Mouse (Mus musculus): ENCODE results near the gene Krt4. TPM values are rescaled to one million over a fixed set of nuclear protein-coding genes. Genes with fewer than 3 reads are reported as not detected.

Gene Krt4
- polyA plus RNA-seq (2015; fragmentation: Nextera tagmentation; extraction: Ambion mirVana) = 1.0 and 3.4 TPM in 2 replicates

DNA sequence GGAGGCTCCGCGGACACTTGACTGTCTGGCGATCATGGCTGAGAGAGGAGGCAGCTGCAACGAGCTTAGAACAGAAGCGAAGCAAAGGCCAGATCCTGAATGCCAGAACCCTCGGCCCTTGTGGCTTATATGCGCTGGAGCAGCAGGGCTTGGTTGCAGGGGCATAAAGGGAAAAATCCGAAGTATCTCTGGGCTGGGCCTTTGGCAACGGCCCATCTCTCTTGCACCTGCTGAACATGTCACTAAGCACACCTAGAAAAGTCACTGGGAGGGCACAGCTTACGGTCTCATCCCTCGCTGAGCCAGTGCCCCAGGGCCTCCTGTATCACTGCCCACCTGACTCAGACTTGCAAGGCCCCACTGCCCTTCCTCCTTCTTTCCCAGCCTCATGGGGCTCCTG, at the start of gene Krt4:
Gene Krt4 (minus strand): TSS at position 101 of the 400 bp plus-strand sequence.
- Histone ChIP-seq H3K4me3 (no peak within 1 kb of the TSS), H3K9me3 (replicated peaks) (no peaks in the 10 kb centered on the region), H3K4me2 (no peak within 1 kb of the TSS), H3K27me3 (peaks cover 32% of the 10 kb centered on the region), H3K4me1 (replicated peaks) (peaks cover 6% of the 10 kb centered on the region), H3K36me3 (no peaks in the 10 kb centered on the region), H3K27ac (no peak within 1 kb of the TSS), H3K9ac (no peak within 1 kb of the TSS)
- no peak for ATAC-seq (replicated peaks; ENCODE audit: insufficient number of reproducible peaks, insufficient read depth, low FRiP score, low read depth)
- WGBS = 63% methylated on average over 11 of the region's 11 CpGs

DNA sequence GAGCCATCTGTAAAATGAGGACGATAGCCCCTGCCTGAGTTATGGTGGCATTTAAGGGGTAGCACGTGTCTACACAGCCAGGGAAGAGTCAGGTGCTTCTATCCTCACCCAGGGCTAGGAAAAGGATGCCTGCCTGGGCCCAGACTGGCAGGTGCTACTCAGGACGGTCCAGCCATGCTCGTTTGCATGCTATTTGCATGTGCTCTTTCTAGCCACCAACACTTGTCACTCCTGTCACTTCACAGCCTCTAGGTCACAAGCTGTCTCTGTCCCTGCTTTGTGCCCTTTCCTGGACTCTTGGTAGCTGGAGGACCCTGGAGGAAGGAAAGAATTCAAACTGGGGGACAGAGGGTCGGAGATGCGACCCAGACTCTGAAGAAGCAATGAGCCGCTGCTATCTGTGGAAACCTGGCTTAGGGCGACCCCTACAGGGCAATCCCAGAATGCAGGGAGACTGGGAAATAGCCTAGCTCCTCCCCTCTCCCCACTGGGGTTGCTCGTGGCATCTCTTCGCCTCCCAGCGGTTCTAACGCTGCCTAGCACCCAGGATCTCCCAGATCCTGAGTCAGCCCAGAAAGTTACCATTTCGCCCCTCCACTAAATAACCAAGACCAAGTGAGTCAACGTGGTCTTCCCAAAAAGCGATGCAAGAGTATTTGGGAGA, 49.0 kb upstream of the Krt4 start:
- WGBS = 10% methylated on average over 15 of the region's 15 CpGs
- Histone ChIP-seq H3K9me3 (replicated peaks) (no peaks in the 10 kb centered on the region), H3K4me3 (no peak overlapping the region), H3K4me1 (replicated peaks) (peaks cover 22% of the 10 kb centered on the region), H3K36me3 (no peaks in the 10 kb centered on the region), H3K9ac (no peak overlapping the region), H3K27ac (peak overlapping the region; percentile 24; the same call in 1 of the 2 replicates), H3K27me3 (peaks cover 21% of the 10 kb centered on the region), H3K4me2 (no peak overlapping the region)
- 0 out of 2 replicates have a peak, but pooled peaks have one; percentile 18 for ATAC-seq (replicated peaks; ENCODE audit: insufficient number of reproducible peaks, insufficient read depth, low FRiP score, low read depth)

DNA sequence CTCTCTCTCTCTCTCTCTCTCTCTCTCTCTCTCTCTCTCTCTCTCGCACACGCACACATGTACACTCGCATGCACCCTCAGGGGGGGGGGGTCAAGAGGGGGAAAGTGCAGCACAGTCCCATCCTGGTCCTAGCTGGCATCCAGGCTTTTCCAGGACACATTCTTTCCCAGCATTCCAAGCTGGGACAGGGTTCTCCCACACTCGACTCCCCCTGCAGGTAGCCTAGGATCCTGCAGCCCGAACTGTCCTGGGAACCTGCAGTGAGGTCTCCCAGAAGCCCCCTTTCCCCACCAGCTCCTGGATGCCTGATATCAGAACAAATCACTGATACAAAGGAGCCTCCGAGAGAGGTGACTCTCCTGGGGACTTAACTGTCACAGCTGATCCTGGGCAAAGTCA, 46.0 kb upstream of the Krt4 start:
- ATAC-seq (replicated peaks; ENCODE audit: insufficient number of reproducible peaks, insufficient read depth, low FRiP score, low read depth) = no peak
- Histone ChIP-seq H3K9me3 (replicated peaks) (no peaks in the 10 kb centered on the region), H3K4me1 (replicated peaks) (peaks cover 3% of the 10 kb centered on the region), H3K36me3 (no peaks in the 10 kb centered on the region), H3K9ac (no peak overlapping the region), H3K4me2 (no peak overlapping the region), H3K27me3 (peaks cover 21% of the 10 kb centered on the region), H3K4me3 (no peak overlapping the region), H3K27ac (no peak overlapping the region)
- WGBS = 1% methylated on average over 3 of the region's 6 CpGs

DNA sequence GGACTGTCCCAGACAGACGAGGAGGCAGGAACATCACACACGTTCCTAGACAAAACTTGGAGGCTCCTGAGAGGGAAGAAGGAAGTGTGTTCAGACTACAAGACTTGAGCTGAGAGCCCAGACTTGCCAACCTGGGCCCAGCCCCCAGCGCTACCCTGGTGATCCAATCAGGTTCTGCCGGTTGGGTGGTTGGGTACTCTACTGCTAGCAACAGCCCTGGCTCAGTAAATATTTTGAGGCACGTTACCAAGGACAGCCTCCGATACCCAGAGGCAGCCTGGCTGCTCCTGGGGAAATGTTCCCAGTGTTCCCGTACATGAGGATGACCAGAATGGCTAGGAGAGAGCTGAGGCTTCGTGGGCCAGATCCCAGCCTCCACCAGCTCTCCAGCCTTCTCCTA, 42.3 kb upstream of the Krt4 start:
- Histone ChIP-seq H3K4me2 (no peak overlapping the region), H3K9ac (no peak overlapping the region), H3K9me3 (replicated peaks) (no peaks in the 10 kb centered on the region), H3K27ac (no peak overlapping the region), H3K4me3 (no peak overlapping the region), H3K36me3 (no peaks in the 10 kb centered on the region), H3K27me3 (peaks cover 10% of the 10 kb centered on the region; the same call in 1 of the 2 replicates), H3K4me1 (replicated peaks) (no peaks in the 10 kb centered on the region)
- 59% methylated on average over 8 of the region's 8 CpGs for WGBS
- no peak for ATAC-seq (replicated peaks; ENCODE audit: insufficient number of reproducible peaks, insufficient read depth, low FRiP score, low read depth)

DNA sequence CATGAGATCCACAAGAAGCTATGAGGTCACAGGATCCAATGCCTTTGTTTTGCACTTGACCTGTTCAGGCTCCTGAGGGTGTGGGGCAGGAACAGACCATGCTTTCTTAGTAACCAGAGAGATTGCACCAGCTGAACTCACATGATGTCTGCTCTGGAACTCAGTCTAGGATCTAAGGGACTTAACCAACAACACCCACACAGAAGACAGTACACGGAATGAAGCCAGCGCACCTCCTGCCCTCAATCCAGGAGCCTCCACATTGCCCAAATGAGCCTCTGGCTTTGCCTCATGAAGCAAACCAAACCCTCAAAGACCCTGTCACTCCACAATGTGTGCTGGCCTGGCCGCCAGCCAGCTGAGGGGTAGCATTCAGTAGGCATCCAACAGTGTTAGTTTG, 34.4 kb upstream of the Krt4 start:
- no peaks in the 10 kb centered on the region for H3K27me3 ChIP-seq
- ATAC-seq (replicated peaks; ENCODE audit: insufficient number of reproducible peaks, insufficient read depth, low FRiP score, low read depth) = no peak
- 77% methylated on average over 3 of the region's 3 CpGs for WGBS
- no peaks in the 10 kb centered on the region for H3K36me3 ChIP-seq
- H3K4me3 ChIP-seq = no peak overlapping the region
- no peaks in the 10 kb centered on the region for H3K4me1 ChIP-seq (replicated peaks)
- no peak overlapping the region for H3K27ac ChIP-seq
- no peak overlapping the region for H3K9ac ChIP-seq
- no peaks in the 10 kb centered on the region for H3K9me3 ChIP-seq (replicated peaks)
- H3K4me2 ChIP-seq = no peak overlapping the region

DNA sequence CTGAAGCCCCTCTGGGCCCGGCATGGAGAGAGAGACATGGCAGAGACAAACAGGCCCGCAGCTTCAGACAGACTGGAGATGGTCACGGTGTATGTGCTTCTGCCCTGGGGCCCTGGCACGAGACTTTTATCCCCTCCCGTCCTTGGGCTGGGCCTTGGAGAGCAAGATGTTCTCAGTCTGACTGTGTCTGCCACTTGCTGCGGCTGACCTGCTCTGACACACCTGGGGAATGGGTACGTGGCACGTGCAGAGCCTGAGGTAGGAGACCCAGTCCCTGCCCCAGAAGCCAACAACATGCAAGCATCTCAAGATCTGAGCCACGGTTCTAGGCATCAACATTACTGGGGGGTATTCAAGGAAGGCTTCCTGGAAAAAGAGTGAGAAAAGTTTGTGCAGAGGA, 29.7 kb upstream of the Krt4 start, which contains the start of gene Krt78:
Gene Krt78 (minus strand): TSS at position 101 of the 400 bp plus-strand sequence.
- H3K4me2 ChIP-seq = no peak within 1 kb of the TSS
- H3K27me3 ChIP-seq = no peaks in the 10 kb centered on the region
- H3K9me3 ChIP-seq (replicated peaks) = no peaks in the 10 kb centered on the region
- H3K4me1 ChIP-seq (replicated peaks) = no peaks in the 10 kb centered on the region
- no peak for ATAC-seq (replicated peaks; ENCODE audit: insufficient number of reproducible peaks, insufficient read depth, low FRiP score, low read depth)
- 81% methylated on average over 9 of the region's 9 CpGs for WGBS
- H3K36me3 ChIP-seq = no peaks in the 10 kb centered on the region
- no peak within 1 kb of the TSS for H3K4me3 ChIP-seq
- H3K27ac ChIP-seq = no peak within 1 kb of the TSS
- H3K9ac ChIP-seq = no peak within 1 kb of the TSS

DNA sequence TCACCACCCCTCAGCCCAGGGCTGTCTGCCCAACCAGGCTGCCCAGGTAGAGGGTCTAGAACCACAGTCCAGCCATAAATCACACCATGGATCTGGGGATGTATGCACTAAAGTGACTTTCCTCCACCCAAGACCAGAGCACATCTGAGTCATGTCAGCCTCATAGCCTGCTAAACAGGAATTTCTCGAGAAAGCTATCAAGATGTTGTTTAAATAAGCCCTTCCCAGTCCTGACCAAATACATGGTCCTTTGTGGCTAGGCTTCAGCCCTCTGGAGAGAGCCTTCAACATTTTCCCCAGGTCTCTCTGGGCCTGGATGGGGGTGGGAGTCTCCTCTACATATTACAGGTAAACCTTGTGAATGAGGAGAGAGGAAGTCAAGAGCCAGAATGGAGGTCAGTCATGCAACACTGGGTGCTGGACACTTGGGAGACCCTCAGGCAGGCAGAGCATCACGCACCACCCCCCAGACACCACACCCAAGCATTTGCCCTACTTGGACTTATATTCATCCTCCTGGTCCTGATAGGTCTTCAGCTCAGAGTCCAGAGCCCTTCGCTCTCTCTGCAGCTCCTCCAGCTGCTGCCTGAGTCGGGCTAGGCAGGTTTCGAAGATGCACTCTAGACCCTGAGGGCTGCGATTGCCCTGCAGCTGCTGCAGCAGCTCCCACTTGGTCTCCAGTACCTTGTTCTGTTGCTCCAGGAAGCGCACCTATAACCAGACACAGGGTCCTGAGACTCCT, 28.4 kb upstream of the Krt4 start:
- H3K4me2 ChIP-seq = no peak overlapping the region
- no peaks in the 10 kb centered on the region for H3K36me3 ChIP-seq
- H3K9me3 ChIP-seq (replicated peaks) = no peaks in the 10 kb centered on the region
- no peak for ATAC-seq (replicated peaks; ENCODE audit: insufficient number of reproducible peaks, insufficient read depth, low FRiP score, low read depth)
- no peaks in the 10 kb centered on the region for H3K4me1 ChIP-seq (replicated peaks)
- no peak overlapping the region for H3K27ac ChIP-seq
- no peak overlapping the region for H3K4me3 ChIP-seq
- no peak overlapping the region for H3K9ac ChIP-seq
- no peaks in the 10 kb centered on the region for H3K27me3 ChIP-seq
- WGBS = 77% methylated on average over 7 of the region's 7 CpGs

DNA sequence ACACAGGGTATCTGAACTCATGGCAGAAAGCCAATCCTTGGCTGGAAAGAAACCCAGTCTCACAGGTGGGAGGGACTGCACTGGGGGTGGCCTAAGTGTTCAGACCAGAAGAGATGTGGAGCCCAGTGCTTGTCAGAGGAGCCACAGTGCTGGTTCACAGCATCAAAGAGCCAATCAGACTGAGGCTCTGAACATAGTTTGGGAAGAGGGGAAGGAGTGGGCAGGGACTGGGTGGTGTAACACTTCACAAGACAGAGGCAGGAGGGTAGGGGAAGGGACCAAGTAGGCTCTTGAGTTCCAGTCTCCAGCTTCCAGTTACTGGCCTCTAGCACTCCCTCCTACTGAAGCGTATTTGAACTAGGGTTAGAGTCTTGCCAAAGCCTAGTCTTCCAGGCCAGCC, 20.9 kb upstream of the Krt4 start:
- Histone ChIP-seq H3K4me3 (no peak overlapping the region), H3K4me2 (no peak overlapping the region), H3K27ac (no peak overlapping the region), H3K9ac (no peak overlapping the region), H3K27me3 (no peaks in the 10 kb centered on the region), H3K9me3 (replicated peaks) (no peaks in the 10 kb centered on the region), H3K36me3 (no peaks in the 10 kb centered on the region), H3K4me1 (replicated peaks) (peaks cover 25% of the 10 kb centered on the region)
- 0 out of 2 replicates have a peak, but pooled peaks have one; percentile 11 for ATAC-seq (replicated peaks; ENCODE audit: insufficient number of reproducible peaks, insufficient read depth, low FRiP score, low read depth)
- 88% methylated on average over 1 of the region's 1 CpGs for WGBS

DNA sequence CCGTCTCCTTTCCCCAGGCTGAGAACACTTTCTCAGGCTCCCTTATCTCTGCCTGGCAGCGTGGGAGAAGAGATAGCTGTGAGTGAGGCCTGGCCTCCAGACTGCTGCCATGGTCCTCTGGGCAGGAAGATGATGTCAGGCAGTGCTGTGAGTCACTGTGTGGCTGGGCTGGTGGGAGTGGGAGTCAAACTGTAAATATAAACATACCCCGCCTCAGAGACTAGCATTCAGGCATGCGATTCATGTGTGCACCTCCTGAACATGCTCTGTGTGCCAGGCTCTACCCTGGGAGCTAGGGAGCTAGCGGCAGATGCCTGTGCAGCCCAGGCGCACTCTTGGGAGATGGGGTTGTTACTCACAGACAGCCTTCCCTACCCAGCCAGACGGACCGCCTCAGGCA, 17.4 kb upstream of the Krt4 start:
- peaks cover 27% of the 10 kb centered on the region for H3K4me1 ChIP-seq (replicated peaks)
- H3K27ac ChIP-seq = peak overlapping the region; percentile 33; the same call in 1 of the 2 replicates
- H3K27me3 ChIP-seq = no peaks in the 10 kb centered on the region
- 0 out of 2 replicates have a peak, but pooled peaks have one; percentile 23 for ATAC-seq (replicated peaks; ENCODE audit: insufficient number of reproducible peaks, insufficient read depth, low FRiP score, low read depth)
- 30% methylated on average over 8 of the region's 8 CpGs for WGBS
- no peak overlapping the region for H3K9ac ChIP-seq
- no peak overlapping the region for H3K4me2 ChIP-seq
- H3K36me3 ChIP-seq = no peaks in the 10 kb centered on the region
- H3K4me3 ChIP-seq = no peak overlapping the region
- H3K9me3 ChIP-seq (replicated peaks) = no peaks in the 10 kb centered on the region

DNA sequence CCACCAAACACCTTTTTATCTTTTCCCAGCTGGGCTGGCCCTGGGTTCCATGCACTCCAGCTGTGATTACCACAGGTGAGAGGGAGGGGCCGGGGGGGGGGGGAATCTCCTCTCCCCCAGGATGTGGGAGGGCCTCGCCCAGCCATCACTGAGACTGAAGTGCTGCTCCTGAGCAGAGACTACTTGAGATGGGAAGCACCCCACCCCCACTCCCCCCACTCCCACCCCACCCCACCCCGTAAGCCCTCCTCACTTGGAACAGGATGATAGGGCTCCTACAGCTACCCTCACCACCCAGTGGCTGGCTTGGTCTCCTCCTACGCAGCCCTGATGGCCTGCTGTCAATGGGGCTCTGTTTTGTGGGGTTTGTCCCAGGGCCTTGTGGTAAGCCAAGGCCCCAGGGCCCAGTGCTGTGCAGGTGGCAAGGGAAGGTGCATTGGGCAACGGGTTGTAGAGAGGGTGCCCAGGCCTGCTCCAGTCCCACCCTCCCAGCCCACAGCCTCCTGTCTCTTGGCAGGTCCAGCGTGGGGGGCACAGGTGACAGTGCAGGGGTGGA, 15.8 kb upstream of the Krt4 start, which contains the start of gene Krt79:
Gene Krt79 (minus strand): TSS at position 51 of the 556 bp plus-strand sequence.
- 52% methylated on average over 6 of the region's 6 CpGs for WGBS
- peaks cover 1% of the 10 kb centered on the region; the same call in 1 of the 2 replicates for H3K27me3 ChIP-seq
- H3K9ac ChIP-seq = no peak within 1 kb of the TSS
- ATAC-seq (replicated peaks; ENCODE audit: insufficient number of reproducible peaks, insufficient read depth, low FRiP score, low read depth) = no peak
- no peak within 1 kb of the TSS for H3K27ac ChIP-seq
- no peak within 1 kb of the TSS for H3K4me3 ChIP-seq
- no peak within 1 kb of the TSS for H3K4me2 ChIP-seq
- H3K36me3 ChIP-seq = no peaks in the 10 kb centered on the region
- H3K4me1 ChIP-seq (replicated peaks) = peaks cover 26% of the 10 kb centered on the region
- no peaks in the 10 kb centered on the region for H3K9me3 ChIP-seq (replicated peaks)

DNA sequence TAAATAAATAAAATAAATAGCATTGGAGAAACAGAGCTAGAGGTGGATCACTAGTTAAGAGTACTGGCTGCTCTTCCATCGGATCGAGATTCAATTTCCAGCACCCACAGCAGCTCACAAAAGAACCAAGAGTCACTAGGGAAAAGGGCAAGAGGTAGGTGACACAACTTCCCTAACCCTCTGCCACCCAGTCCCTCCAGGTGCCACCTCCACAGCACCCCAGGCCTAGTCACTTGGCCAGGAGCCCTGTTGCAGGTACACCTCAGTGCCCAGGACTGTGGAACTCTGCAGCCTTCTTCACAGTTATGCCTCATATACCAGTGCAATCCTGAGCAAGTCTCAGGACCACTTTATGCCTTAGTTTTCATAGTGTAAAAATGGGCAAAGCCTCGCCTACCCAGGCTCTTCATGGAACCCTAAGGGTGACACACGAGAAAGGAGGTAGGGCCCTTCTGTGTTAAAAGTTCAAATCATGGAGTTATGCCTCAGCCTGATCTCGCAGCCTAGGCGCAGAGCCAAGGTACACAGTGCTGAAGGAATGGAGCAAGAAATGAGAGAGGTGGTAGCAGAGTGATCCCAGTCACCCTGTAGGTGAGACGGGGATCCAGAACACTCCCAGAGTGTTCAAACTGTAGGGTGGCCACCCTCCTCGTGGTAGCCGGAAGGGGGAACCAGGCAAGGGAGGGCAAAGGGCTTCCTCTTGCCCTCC, 14.2 kb upstream of the Krt4 start:
- no peak overlapping the region for H3K27ac ChIP-seq
- 65% methylated on average over 9 of the region's 9 CpGs for WGBS

More for the DNA sequence above, 14.2 kb upstream of the Krt4 start:
- Histone ChIP-seq H3K4me3 (no peak overlapping the region), H3K9me3 (replicated peaks) (no peaks in the 10 kb centered on the region), H3K27me3 (peaks cover 4% of the 10 kb centered on the region; the same call in 1 of the 2 replicates), H3K4me1 (replicated peaks) (peaks cover 20% of the 10 kb centered on the region), H3K4me2 (no peak overlapping the region), H3K9ac (no peak overlapping the region), H3K36me3 (no peaks in the 10 kb centered on the region)
- ATAC-seq (replicated peaks; ENCODE audit: insufficient number of reproducible peaks, insufficient read depth, low FRiP score, low read depth) = no peak

Data from heart, embryonic 15.5 days (tissue).